Mouse (Mus musculus): ENCODE results near the gene Lhx4.

Lhx4 gene

GRCm38 (mm10) chr1:155704182-155704581 is 47.3 kb downstream of the Lhx4 start:
- in situ Hi-C loops (cut with MboI, MseI): loop anchor here in 1 of 2 experiments (5.0 kb wide), 1 partner anchor 503 kb away; the partner anchor contains the start of gene Fam163a

GRCm38 (mm10) chr1:155703191-155703680 is 48.2 kb downstream of the Lhx4 start:
- in situ Hi-C loops (cut with MboI, MseI): loop anchor here in 1 of 2 experiments (5.0 kb wide), 1 partner anchor 504 kb away; the partner anchor contains the start of gene Fam163a

- in situ Hi-C loops (cut with MboI, MseI): loop anchor here in 1 of 2 experiments (5.0 kb wide), 1 partner anchor 506 kb away; the partner anchor contains the start of gene Fam163a
Observed at GRCm38 (mm10) chr1:155700886-155701285, 50.6 kb downstream of the Lhx4 start.

- in situ Hi-C loops (cut with MboI, MseI): no loop called here
Observed at GRCm38 (mm10) chr1:155698373-155699159, 52.9 kb downstream of the Lhx4 start.

- in situ Hi-C loops (cut with MboI, MseI): no loop called here
Observed at GRCm38 (mm10) chr1:155693443-155693842, 58.0 kb downstream of the Lhx4 start.

GRCm38 (mm10) chr1:155693026-155693425 is 58.5 kb downstream of the Lhx4 start:
- in situ Hi-C loops (cut with MboI, MseI): no loop called here

GRCm38 (mm10) chr1:155692230-155692629 is 59.3 kb downstream of the Lhx4 start:
- in situ Hi-C loops (cut with MboI, MseI): no loop called here

- in situ Hi-C loops (cut with MboI, MseI): no loop called here
Observed at GRCm38 (mm10) chr1:155689558-155689957, 61.9 kb downstream of the Lhx4 start.

GRCm38 (mm10) chr1:155689141-155689540 is 62.3 kb downstream of the Lhx4 start:
- in situ Hi-C loops (cut with MboI, MseI): no loop called here

- in situ Hi-C loops (cut with MboI, MseI): no loop called here
Observed at GRCm38 (mm10) chr1:155686816-155687215, 64.7 kb downstream of the Lhx4 start.

- in situ Hi-C loops (cut with MboI, MseI): no loop called here
Observed at GRCm38 (mm10) chr1:155681116-155681799, 70.2 kb downstream of the Lhx4 start.

GRCm38 (mm10) chr1:155675570-155675969 is 75.9 kb downstream of the Lhx4 start:
- in situ Hi-C loops (cut with MboI, MseI): no loop called here

GRCm38 (mm10) chr1:155663994-155664393 is 87.5 kb downstream of the Lhx4 start:
- in situ Hi-C loops (cut with MboI, MseI): no loop called here

- in situ Hi-C loops (cut with MboI, MseI): loop anchor here in 1 of 2 experiments (10.0 kb wide), 1 partner anchor 1678 kb away; no protein-coding TSS in a partner anchor
Observed at GRCm38 (mm10) chr1:155656321-155656720, 95.2 kb downstream of the Lhx4 start.

- in situ Hi-C loops (cut with MboI, MseI): loop anchor here in 1 of 2 experiments (10.0 kb wide), 1 partner anchor 1680 kb away; no protein-coding TSS in a partner anchor
Observed at GRCm38 (mm10) chr1:155654961-155655360, 96.5 kb downstream of the Lhx4 start.

- in situ Hi-C loops (cut with MboI, MseI): loop anchor here in 1 of 2 experiments (10.0 kb wide), 1 partner anchor 1685 kb away; no protein-coding TSS in a partner anchor
Observed at GRCm38 (mm10) chr1:155650121-155650846, 101.2 kb downstream of the Lhx4 start.
